Mouse (Mus musculus): Measurements from ENCODE around the gene Ocel1.

- TF ChIP-seq CTCF (IDR thresholded peaks at IDR 0.05; ENCODE audit: low read depth, low read length) (no peak), POLR2AphosphoS5 (IDR thresholded peaks at IDR 0.05; ENCODE audit: insufficient replicate concordance, low read depth, low read length) (no peak), GATA1 (IDR thresholded peaks at IDR 0.05; ENCODE audit: borderline replicate concordance, low read length) (no peak), TAL1 (conservative IDR thresholded peaks at IDR 0.05; ENCODE audit: low read depth, low read length) (no peak)
Observed at GRCm38 (mm10) chr8:71374616-71375206, 3.6 kb downstream of the Ocel1 start.
